Mouse (Mus musculus) liver, adult 2 months (tissue): ENCODE results near the gene Hhatl. TPM values are rescaled to one million over a fixed set of nuclear protein-coding genes. Genes with fewer than 3 reads are reported as not detected.

Experiments used
- DNase-seq: peaks from one replicate; pipeline ENCODE4 v3.0.0-alpha.2; 2011; ENCODE audit warnings: low read depth, low spot score; ENCODE audit errors: extremely low read depth
- H3K27ac ChIP-seq: fragments of 200-500 bp; replicated peaks from 2 replicates; pipeline ENCODE4 v1.5.1; 2012; ENCODE audit warnings: low read depth, mild to moderate bottlenecking, control low read depth, inconsistent platforms, low read length; ENCODE audit not compliant: insufficient read depth
- H3K27me3 ChIP-seq: fragments of 200-500 bp; 2 replicates; pipeline ENCODE4 v1.6.1; 2012; ENCODE audit warnings: mild to moderate bottlenecking, moderate library complexity, low read length, inconsistent platforms; ENCODE audit not compliant: control insufficient read depth, insufficient read depth
- H3K36me3 ChIP-seq: fragments of 200-500 bp; 2 replicates; pipeline ENCODE4 v1.6.1; 2012; ENCODE audit warnings: low read length, inconsistent platforms; ENCODE audit not compliant: control insufficient read depth, insufficient read depth
- H3K4me1 ChIP-seq: fragments of 200-500 bp; 2 replicates; pipeline ENCODE4 v1.6.1; 2011; ENCODE audit warnings: low read length; ENCODE audit not compliant: control insufficient read depth, insufficient read depth
- H3K4me3 ChIP-seq: fragments of 200-500 bp; 2 replicates; pipeline ENCODE4 v1.5.1; 2011; ENCODE audit warnings: low read depth, mild to moderate bottlenecking, control low read depth, low read length, moderate library complexity; ENCODE audit not compliant: insufficient read depth
- H3K79me2 ChIP-seq: fragments of 200-500 bp; 2 replicates; pipeline ENCODE4 v1.6.1; 2012; ENCODE audit warnings: inconsistent platforms, mild to moderate bottlenecking, low read length, moderate library complexity; ENCODE audit not compliant: control insufficient read depth, insufficient read depth
- H3K9ac ChIP-seq: fragments of 200-500 bp; 2 replicates; pipeline ENCODE4 v1.6.1; 2012; ENCODE audit warnings: low read depth, mild to moderate bottlenecking, control low read depth, inconsistent platforms, low read length
- CTCF ChIP-seq: fragments of 200-500 bp; IDR thresholded peaks from 2 replicates; pipeline ENCODE4 v1.5.1; 2011; ENCODE audit warnings: low read depth, low read length, control low read depth
- POLR2A ChIP-seq: fragments of 200-500 bp; IDR thresholded peaks from 2 replicates; pipeline ENCODE4 v1.6.1; 2011; ENCODE audit warnings: low read length, control low read depth; ENCODE audit not compliant: insufficient read depth; ENCODE audit errors: extremely low read depth
- WGBS: fragments of 180-500 bp; shearing (Covaris S2); methylation state at CpG from one replicate; pipeline ENCODE4 v1.1.7; 2018; 5-methylcytosine and 5-hydroxymethylcytosine counted together
- polyA plus RNA-seq: library from polyadenylated mRNA; depleted of rRNA; stranded (reverse); fragments of >200 nt; gene quantifications from 2 replicates; pipeline ENCODE4 v1.2.3, GENCODE M21; 2012
- total RNA-seq: library from RNA; depleted of rRNA; stranded (reverse); fragments of >200 nt; gene quantifications from 2 replicates; pipeline ENCODE4 v1.2.3, GENCODE M21; 2014

Hhatl gene
- total and polyA plus RNA-seq, 2 experiments, result not detected

- no peak for TF ChIP-seq CTCF
- no peak for TF ChIP-seq POLR2A
- DNase-seq, result no peak
- no peak overlapping the region for H3K9ac ChIP-seq
- no peak overlapping the region for H3K27ac ChIP-seq
- no peaks in the 10 kb centered on the region for H3K79me2 ChIP-seq
- WGBS, result 66% methylated on average over 15 of the region's 15 CpGs
- H3K4me1 ChIP-seq, result no peaks in the 10 kb centered on the region; the same call in 1 of the 2 replicates
- H3K27me3 ChIP-seq, result no peaks in the 10 kb centered on the region
- no peaks in the 10 kb centered on the region for H3K36me3 ChIP-seq
- H3K4me3 ChIP-seq, result no peak overlapping the region
These were observed 17.9 kb upstream of the Hhatl start for GRCm38 (mm10) chr9:121810081-121810821.

GRCm38 (mm10) chr9:121808511-121808910 is 16.2 kb upstream of the Hhatl start:
- TF ChIP-seq CTCF (no peak), POLR2A (no peak)
- Histone ChIP-seq H3K4me3 (no peak overlapping the region), H3K36me3 (no peaks in the 10 kb centered on the region), H3K27ac (no peak overlapping the region), H3K9ac (no peak overlapping the region), H3K27me3 (no peaks in the 10 kb centered on the region), H3K79me2 (no peaks in the 10 kb centered on the region), H3K4me1 (no peaks in the 10 kb centered on the region; the same call in 1 of the 2 replicates)
- WGBS, result 90% methylated on average over 3 of the region's 3 CpGs
- no peak for DNase-seq

- DNase-seq, result peak; percentile 6
- Histone ChIP-seq H3K9ac (no peak overlapping the region), H3K36me3 (no peaks in the 10 kb centered on the region), H3K4me3 (no peak overlapping the region), H3K79me2 (no peaks in the 10 kb centered on the region), H3K4me1 (no peaks in the 10 kb centered on the region; the same call in 1 of the 2 replicates), H3K27me3 (no peaks in the 10 kb centered on the region), H3K27ac (no peak overlapping the region)
- no peak for TF ChIP-seq POLR2A
- no peak for TF ChIP-seq CTCF
- WGBS, result 59% methylated on average over 7 of the region's 7 CpGs
These were observed 15.6 kb upstream of the Hhatl start for GRCm38 (mm10) chr9:121807947-121808346.

- no peaks in the 10 kb centered on the region; the same call in 1 of the 2 replicates for H3K4me1 ChIP-seq
- 37% methylated on average over 1 of the region's 1 CpGs for WGBS
- TF ChIP-seq CTCF (no peak), POLR2A (no peak)
These were observed 15.2 kb upstream of the Hhatl start for GRCm38 (mm10) chr9:121807546-121807945.

GRCm38 (mm10) chr9:121802747-121803146 is 10.4 kb upstream of the Hhatl start:
- H3K4me1 ChIP-seq, result peaks cover 5% of the 10 kb centered on the region; the same call in 1 of the 2 replicates
- no peaks in the 10 kb centered on the region for H3K79me2 ChIP-seq
- H3K9ac ChIP-seq, result no peak overlapping the region
- WGBS, result 72% methylated on average over 7 of the region's 7 CpGs
- DNase-seq, result no peak
- H3K27me3 ChIP-seq, result no peaks in the 10 kb centered on the region
- H3K4me3 ChIP-seq, result no peak overlapping the region
- no peak overlapping the region for H3K27ac ChIP-seq
- TF ChIP-seq CTCF (no peak), POLR2A (no peak)
- no peaks in the 10 kb centered on the region for H3K36me3 ChIP-seq

More at GRCm38 (mm10) chr9:121807546-121807945, 15.2 kb upstream of the Hhatl start:
- Histone ChIP-seq H3K36me3 (no peaks in the 10 kb centered on the region), H3K4me3 (no peak overlapping the region), H3K9ac (no peak overlapping the region), H3K27me3 (no peaks in the 10 kb centered on the region), H3K79me2 (no peaks in the 10 kb centered on the region), H3K27ac (no peak overlapping the region)
- peak; percentile 80 for DNase-seq
